Mouse (Mus musculus) thymus, postnatal 4 days (tissue): ENCODE measurements around the gene Spg21.
A peak's percentile ranks its signal among the peaks of the same experiment; 100 is the strongest.

ENCODE experiments used
- DNase-seq: peaks from one replicate; pipeline ENCODE4 v3.0.0; 2021

Gene Spg21

DNA sequence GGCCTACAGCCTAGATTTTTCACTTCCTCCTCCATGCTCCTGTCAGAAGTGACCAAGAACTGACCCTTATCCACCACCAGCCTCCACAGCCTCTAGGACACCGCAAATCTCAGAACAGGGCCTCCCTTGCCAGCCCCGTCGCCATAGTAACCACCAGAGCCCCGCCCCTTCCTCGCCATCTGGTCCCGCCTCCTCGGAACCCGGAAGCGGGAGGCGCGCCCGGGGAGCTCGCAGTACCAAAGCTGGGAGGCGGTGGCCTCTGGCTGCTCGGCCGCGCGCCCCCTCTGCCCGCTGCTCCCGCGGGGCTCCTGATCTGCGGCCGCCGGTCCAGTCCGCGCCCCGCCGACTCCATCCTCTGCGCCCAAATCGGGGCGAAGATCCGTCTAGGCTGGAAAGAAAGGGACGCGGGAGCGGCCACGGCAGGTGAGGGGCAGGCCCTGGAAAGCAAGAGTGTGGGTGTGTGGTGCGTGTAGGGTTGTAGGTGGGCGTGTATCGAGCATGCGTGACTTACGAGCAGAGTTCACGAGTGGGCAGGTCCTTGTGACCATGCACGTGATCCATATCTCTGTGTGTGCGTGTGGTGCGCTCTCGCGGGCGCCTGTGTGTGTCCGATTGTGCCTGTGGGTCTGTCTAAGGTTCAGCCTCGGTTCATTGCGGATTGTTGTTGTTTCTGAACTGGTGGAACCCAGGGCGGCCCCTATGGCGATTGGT lies at the start of gene Spg21:
Spg21 (plus strand) TSS at position 216 of the 711 bp plus-strand sequence.
- peak; percentile 98 for DNase-seq

DNA sequence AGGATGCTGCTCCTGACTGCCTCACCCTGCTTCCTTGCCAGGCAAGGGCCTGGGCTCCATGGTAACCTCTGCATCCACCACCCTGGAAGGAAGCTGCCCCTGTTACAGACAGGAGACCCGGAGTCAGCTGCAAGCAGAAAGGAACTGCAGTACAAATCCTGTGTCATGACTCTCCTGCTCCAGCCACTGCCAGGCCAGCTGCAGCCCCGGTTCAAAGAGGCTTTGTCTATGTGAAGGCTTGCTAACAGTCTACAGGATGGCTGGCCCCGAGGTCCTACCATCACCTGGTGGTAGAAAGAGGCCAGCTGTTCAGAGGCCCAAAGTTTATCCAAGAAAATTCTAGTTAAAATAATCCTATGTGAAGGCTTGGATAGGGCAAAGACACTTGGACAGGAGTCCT lies 49.4 kb upstream of the Spg21 start:
- DNase-seq: no peak

GRCm38 (mm10) chr9:65417738-65418137 lies 43.0 kb upstream of the Spg21 start:
- no peak for DNase-seq

GRCm38 (mm10) chr9:65419633-65420032 lies 41.1 kb upstream of the Spg21 start:
- DNase-seq: no peak

DNA sequence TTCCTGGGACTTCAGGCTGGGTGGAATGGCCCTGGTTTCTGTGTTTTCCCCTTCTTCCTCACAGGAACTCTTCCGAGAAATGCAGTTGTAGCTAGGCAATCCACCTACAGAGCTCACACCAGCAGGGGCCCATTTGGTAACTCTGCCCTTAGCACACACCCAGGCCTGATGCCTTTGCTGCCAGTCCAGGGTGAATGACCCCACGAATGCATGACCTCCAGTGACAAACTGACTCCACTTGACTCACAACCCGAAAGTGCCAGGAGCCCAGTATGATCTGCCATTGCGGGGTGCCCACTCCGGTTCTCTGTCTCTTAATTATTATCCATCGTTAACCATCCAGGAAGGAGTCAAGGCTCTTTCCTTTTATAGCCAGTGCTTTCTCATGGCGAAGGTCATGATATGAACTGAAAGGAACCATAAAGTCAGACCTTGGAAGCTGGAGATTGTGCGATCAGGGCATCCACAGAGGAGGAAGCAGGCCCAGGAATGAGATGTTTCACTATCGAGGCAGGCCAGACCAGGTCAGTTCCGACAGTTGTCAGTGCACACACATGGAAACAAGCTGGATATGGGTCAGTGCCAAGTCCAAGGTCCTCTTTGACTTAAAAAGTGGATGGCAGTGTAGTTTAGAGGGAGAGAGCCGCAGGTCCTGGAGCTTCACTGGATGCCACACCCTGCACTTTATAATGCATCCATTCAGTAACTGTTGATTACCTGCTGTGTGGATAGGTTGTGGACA lies 37.8 kb upstream of the Spg21 start, which contains the start of gene Slc51b:
Slc51b (minus strand) TSS at position 196 of the 742 bp plus-strand sequence.
- DNase-seq: no peak

DNA sequence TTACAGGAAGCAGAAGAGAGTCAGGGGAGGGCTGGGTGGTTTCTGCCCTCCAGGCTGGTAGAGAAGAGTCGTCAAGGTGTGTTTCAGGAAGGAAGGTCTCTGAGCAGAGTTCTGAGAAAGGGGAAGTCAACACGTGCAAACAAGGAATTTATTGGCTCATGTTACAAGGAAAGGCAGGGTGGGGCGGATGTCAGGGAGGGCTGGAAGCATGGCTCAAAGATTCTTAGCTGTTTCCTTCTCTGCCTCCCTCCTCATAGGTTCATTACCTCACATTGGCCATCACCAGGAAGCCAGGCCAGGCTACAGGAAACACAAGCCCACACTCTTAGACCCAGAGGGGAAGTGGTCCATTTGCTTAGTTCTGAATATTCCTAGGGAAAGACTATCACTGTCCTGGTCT lies 36.4 kb upstream of the Spg21 start:
- DNase-seq: no peak

- no peak for DNase-seq
These were observed 33.2 kb upstream of the Spg21 start for GRCm38 (mm10) chr9:65427511-65427910.

GRCm38 (mm10) chr9:65428003-65428402 lies 32.7 kb upstream of the Spg21 start:
- DNase-seq: no peak

DNA sequence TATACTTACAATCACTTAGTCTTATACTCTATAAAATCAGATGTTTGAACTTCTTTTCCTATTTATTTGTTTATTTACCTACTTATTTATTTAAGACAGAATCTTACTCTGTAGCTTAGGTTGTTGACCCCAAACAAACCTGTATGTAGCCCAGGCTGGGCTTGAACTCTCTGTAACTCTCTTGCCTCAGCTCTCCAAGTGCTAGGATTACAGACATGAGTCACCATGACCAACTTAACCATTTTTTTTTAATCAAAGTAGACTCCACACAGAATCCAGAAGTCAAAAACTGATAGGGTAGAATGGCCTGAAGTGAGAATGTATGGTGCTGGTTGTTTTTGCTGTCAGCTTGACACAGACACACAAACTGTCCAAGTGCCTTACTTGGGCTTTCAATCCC lies 30.3 kb upstream of the Spg21 start:
- DNase-seq: no peak

DNA sequence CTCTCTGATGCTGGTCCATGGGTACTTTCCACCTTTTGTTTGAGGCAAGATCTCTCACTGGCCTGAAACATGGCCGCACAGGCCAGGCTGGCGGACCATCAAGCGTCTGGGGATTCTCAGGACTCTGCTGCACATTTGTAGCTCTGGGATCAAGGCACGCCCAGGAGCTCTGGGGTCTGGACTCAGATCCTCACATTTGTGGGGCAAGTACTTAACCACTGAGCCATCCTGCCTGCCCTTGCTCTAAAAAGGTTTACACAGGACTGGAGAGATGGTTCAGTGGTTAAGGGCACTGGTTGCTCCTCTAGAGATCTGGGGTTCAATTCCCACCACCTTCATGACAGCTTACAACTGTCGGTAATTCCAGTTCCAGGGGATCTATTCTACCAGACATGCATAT lies 29.8 kb upstream of the Spg21 start:
- DNase-seq: no peak

GRCm38 (mm10) chr9:65432236-65432635 lies 28.5 kb upstream of the Spg21 start:
- peak; percentile 86 for DNase-seq

GRCm38 (mm10) chr9:65434140-65434539 lies 26.6 kb upstream of the Spg21 start:
- DNase-seq: peak; percentile 86

DNA sequence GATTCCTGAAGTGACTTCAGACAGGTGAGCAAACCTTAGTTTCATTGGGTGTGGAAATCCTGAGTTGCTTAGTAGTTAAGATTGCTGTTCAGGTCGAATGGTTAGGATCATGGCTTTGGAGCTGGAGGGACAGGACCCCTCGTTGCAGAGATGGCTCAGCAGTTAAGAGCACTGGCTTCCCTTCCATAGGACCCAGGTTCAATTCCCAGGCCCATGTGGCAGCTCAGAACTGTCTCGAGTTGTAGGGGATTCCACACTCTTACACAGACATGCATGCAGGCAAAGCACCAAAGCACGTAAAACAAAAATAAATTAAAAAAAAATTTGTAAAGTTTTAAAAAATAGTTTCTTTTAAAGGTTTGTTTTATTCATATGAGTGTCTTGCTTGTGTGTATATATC lies 25.5 kb upstream of the Spg21 start:
- no peak for DNase-seq

DNA sequence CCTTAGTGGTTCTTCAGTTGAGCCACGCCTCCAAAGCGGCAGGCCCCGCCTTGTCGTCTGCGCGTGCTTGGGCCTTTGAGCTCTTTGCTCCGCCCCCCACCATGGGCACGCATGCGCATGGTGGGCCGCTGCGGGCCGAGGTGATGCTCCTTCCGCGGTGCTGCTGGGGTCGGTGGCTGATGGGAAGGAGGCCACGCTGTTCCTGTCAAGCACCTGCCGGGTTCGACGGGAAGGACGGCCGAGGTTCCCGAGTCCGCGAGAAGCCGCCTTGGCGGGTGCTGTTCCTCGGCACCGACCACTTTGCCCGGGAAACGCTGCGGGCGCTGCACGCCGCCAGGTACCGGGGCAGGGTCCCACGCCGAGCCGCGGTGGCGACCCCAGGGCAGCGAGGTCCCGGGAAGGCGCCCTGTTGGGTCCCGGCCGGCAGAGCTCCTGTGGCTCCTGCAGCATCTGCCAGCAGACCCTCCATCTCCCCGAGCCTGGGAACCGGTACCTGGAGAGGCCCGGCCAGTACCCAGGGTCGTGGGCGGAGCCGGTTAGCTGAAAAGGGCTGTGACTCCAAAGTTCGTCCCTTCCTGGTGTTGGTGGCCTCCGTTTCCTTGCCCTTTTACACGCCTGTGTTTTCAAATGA lies 25.0 kb upstream of the Spg21 start, which contains the start of gene Mtfmt:
Mtfmt (plus strand) TSS at position 112 of the 631 bp plus-strand sequence.
- peak; percentile 99 for DNase-seq

DNA sequence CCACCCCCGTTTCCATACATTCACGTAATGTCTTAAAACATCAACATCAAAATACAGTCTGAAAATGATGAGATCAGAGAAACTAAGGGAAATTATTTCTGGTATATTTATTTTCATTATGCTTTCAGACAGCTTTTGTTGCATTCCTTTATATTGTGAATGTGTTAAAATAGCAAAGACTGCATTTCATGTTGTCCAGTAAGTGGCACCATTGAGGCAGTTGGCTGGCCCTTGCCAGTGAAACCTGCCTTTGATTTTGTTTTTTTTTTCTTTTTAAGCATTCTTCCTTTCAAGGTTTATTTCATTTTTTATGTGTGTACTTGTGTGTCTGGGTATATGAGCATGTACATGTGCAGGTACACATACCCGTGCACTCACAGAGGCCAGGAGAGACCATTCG lies 16.1 kb upstream of the Spg21 start:
- DNase-seq: no peak

DNA sequence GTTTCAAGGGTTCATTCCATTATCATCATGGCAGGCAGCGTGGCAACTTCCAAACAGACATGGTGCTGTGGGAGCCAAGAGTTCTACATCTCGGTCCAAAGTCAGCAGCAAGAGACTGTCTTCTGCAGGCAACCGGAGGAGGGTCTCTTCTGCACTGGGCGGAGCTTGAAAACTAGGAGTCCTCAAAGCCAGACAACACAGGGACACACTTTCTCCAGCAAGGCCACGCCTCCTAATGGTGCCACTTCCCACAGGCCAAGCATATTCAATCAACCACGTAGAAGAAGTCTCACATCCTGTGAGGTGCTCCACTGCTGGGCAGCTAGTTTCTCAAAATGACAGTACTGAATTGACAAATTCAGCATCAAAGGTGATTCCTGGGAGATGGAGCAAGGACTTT lies 12.8 kb upstream of the Spg21 start:
- no peak for DNase-seq

DNA sequence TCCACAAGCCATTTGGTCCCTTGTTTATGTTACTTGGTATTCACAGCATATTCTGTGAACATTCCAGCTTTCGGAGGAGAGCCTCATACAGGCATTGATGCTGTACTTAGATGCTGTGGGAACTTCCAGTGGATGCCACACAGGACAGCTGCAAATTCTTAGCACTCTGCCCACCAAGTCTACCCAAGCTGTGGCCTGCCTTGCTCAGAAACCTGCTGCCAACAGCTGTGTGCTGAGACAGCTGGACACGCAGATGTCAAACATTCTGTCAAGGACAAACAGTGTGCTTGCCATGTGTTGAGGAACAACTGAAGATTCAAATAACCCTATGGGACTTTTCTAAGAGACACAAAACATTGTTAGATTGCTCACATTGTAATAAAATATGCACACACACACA lies 1.8 kb upstream of the Spg21 start:
- DNase-seq: no peak

DNA sequence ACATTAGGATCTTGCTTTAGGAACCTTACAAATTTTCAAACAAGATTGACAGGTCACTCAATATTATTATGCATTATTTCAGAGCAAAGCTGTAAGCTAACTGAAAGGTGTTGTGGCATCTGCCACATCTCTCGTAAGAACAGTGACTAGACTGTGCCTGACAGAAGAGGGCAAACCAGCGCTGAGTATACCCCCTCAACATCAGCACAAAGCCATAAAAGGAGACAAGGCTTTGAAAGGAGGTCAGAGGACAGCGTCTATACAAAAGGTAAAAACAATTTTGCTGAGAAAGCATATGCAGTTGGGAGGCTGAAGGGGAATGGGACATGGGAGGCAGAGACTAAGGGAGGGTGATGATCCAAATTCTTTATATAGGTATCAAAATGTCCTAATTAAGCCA lies 549 bp upstream of the Spg21 start:
- DNase-seq: no peak

GRCm38 (mm10) chr9:65462544-65462943 lies 1.8 kb downstream of the Spg21 start:
- no peak for DNase-seq

- no peak for DNase-seq
These were observed 3.4 kb downstream of the Spg21 start for GRCm38 (mm10) chr9:65464161-65464560.

DNA sequence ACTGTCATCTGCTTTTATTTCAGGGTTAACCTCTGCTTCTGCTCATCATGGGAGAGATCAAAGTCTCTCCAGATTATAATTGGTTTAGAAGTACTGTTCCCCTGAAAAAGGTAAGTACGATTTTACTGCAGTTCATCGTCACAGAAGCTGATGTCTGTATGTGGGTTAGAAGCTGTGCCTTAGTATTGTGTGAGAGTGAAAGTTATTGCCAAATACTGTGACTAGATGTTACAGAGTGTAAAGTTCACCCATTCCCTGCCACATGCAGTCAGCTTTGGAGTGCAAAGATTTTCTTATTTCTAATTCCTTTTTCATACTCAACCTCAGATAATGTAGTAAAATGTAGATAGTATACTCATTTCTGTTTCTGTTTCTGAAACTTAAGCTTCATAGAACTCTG lies 4.5 kb downstream of the Spg21 start:
- no peak for DNase-seq

- DNase-seq: no peak
These were observed 6.9 kb downstream of the Spg21 start for GRCm38 (mm10) chr9:65467686-65468085.

GRCm38 (mm10) chr9:65472769-65473168 lies 12.0 kb downstream of the Spg21 start:
- no peak for DNase-seq

- no peak for DNase-seq
These were observed 18.4 kb downstream of the Spg21 start for GRCm38 (mm10) chr9:65479158-65479557.
